Mouse (Mus musculus) liver, embryonic 14.5 days (tissue): ENCODE results near the gene Hcfc2. TPM values are rescaled to one million over a fixed set of nuclear protein-coding genes. Genes with fewer than 3 reads are reported as not detected.
A peak's percentile ranks its signal among the peaks of the same experiment; 100 is the strongest.

ENCODE experiments used
- ATAC-seq: fragments of 200-750 bp; cut with Nextera tagmentation; 2 replicates; pipeline ENCODE4 v1.8.0; 2017; ENCODE audit warnings: moderate number of reproducible peaks, mild to moderate bottlenecking, moderate library complexity; ENCODE audit not compliant: insufficient read depth
- DNase-seq, 3 experiments: peaks; one replicate each; pipeline ENCODE4 v3.0.0-alpha.2; 2012 to 2013; ENCODE audit warnings: low read depth in 3 of 3, low spot score in 3 of 3
- H3K27ac ChIP-seq: fragments of 300-500 bp; sonication (generic); 2 replicates; pipeline ENCODE4 v1.5.1; 2014; ENCODE audit warnings: moderate library complexity, mild to moderate bottlenecking, control low read depth, inconsistent platforms
- H3K27me3 ChIP-seq: fragments of 300-500 bp; sonication (generic); 2 replicates; pipeline ENCODE4 v1.6.1; 2014; ENCODE audit warnings: mild to moderate bottlenecking, low read length, moderate library complexity; ENCODE audit not compliant: control insufficient read depth, insufficient read depth
- H3K36me3 ChIP-seq: fragments of 300-500 bp; sonication (generic); replicated peaks from 2 replicates; pipeline ENCODE4 v1.6.1; 2014; ENCODE audit warnings: low read depth; ENCODE audit not compliant: control insufficient read depth, insufficient read depth
- H3K4me1 ChIP-seq, 2 experiments: fragments of 200-500 bp in 1 of 2; fragments of 300-500 bp in 1 of 2; sonication (generic) in 1 of 2; replicated peaks; 2 replicates each; pipeline ENCODE4 v1.6.1; 2012 to 2014; ENCODE audit warnings: antibody characterized with exemption in 1 of 2, inconsistent platforms in 1 of 2, low read length in 1 of 2; ENCODE audit not compliant: control insufficient read depth in 2 of 2, insufficient read depth in 2 of 2
- H3K4me2 ChIP-seq: fragments of 300-500 bp; sonication (generic); 2 replicates; pipeline ENCODE4 v1.6.1; 2014; ENCODE audit warnings: low read depth, mild to moderate bottlenecking, control low read depth, moderate library complexity
- H3K4me3 ChIP-seq, 2 experiments: fragments of 200-500 bp in 1 of 2; fragments of 300-500 bp in 1 of 2; sonication (generic) in 1 of 2; 2 replicates each; pipeline ENCODE4 v1.5.1; 2012 to 2014; ENCODE audit warnings: low read depth in 2 of 2, low read length in 2 of 2, mild to moderate bottlenecking in 2 of 2, control low read depth in 1 of 2, inconsistent platforms in 1 of 2, moderate library complexity in 1 of 2; ENCODE audit not compliant: insufficient read depth in 1 of 2
- H3K9ac ChIP-seq: fragments of 300-500 bp; sonication (generic); replicated peaks from 2 replicates; pipeline ENCODE4 v1.6.1; 2014; ENCODE audit warnings: mild to moderate bottlenecking, control low read depth, moderate library complexity
- H3K9me3 ChIP-seq: fragments of 300-500 bp; sonication (generic); 2 replicates; pipeline ENCODE4 v1.6.1; 2016; ENCODE audit warnings: low read length, mixed read lengths; ENCODE audit not compliant: control insufficient read depth
- CTCF ChIP-seq: IDR thresholded peaks from 2 replicates; pipeline ENCODE4 v1.5.1; 2016; ENCODE audit warnings: antibody characterized with exemption, low read depth, control low read depth
- EP300 ChIP-seq: IDR thresholded peaks from 2 replicates; pipeline ENCODE4 v1.6.1; 2016; ENCODE audit warnings: antibody characterized with exemption, low read depth
- WGBS: fragments of 180-500 bp; shearing (Covaris S2); extraction: QIAGEN DNeasy Blood & Tissue Kit; methylation state at CpG from one replicate; pipeline ENCODE4 v1.1.7; 2014; ENCODE audit not compliant: insufficient replicate concordance; 5-methylcytosine and 5-hydroxymethylcytosine counted together
- polyA plus RNA-seq, 2 experiments: library from polyadenylated mRNA; depleted of rRNA in 1 of 2; stranded (reverse) in 1 of 2; unstranded in 1 of 2; fragments of >200 nt; fragmentation: Nextera tagmentation in 1 of 2; extraction: Ambion mirVana in 1 of 2; gene quantifications; 2 replicates each; pipeline versions ENCODE4 v1.2.1 to v1.2.3; 2012 to 2014

Gene Hcfc2
- polyA plus RNA-seq, 2 experiments: 6.5 to 10.7 TPM

- 34% methylated on average over 6 of the region's 6 CpGs for WGBS
- ATAC-seq: no peak
- TF ChIP-seq EP300 (no peak), CTCF (no peak)
Observed at GRCm38 (mm10) chr10:82670205-82670604, 25.8 kb upstream of the Hcfc2 start.

GRCm38 (mm10) chr10:82676949-82677348, 19.0 kb upstream of the Hcfc2 start:
- H3K27me3 ChIP-seq: no peaks in the 10 kb centered on the region
- H3K9me3 ChIP-seq: no peaks in the 10 kb centered on the region
- no peak overlapping the region for H3K27ac ChIP-seq
- ATAC-seq (no peak), DNase-seq (no peak)
- no peaks in the 10 kb centered on the region for H3K36me3 ChIP-seq
- H3K4me3 ChIP-seq: no peak overlapping the region
- H3K4me2 ChIP-seq: no peak overlapping the region
- TF ChIP-seq EP300 (no peak), CTCF (no peak)
- H3K4me1 ChIP-seq: no peaks in the 10 kb centered on the region
- WGBS: 62% methylated on average over 6 of the region's 6 CpGs
- H3K9ac ChIP-seq: no peak overlapping the region

More at GRCm38 (mm10) chr10:82670205-82670604, 25.8 kb upstream of the Hcfc2 start:
- no peak overlapping the region for H3K4me2 ChIP-seq
- no peak overlapping the region for H3K4me3 ChIP-seq
- DNase-seq: no peak
- H3K27ac ChIP-seq: no peak overlapping the region
- no peaks in the 10 kb centered on the region for H3K27me3 ChIP-seq
- H3K36me3 ChIP-seq: no peaks in the 10 kb centered on the region
- peaks cover 0 to 4% of the 10 kb centered on the region in 2 experiments; a peak in 1 of 4 replicates for H3K4me1 ChIP-seq
- H3K9ac ChIP-seq: no peak overlapping the region
- H3K9me3 ChIP-seq: no peaks in the 10 kb centered on the region

- WGBS: 72% methylated on average over 5 of the region's 5 CpGs
Observed at GRCm38 (mm10) chr10:82680769-82681168, 15.2 kb upstream of the Hcfc2 start.

GRCm38 (mm10) chr10:82681639-82682038, 14.3 kb upstream of the Hcfc2 start:
- ATAC-seq: no peak
- Histone ChIP-seq H3K27ac (no peak overlapping the region), H3K4me2 (no peak overlapping the region), H3K9me3 (no peaks in the 10 kb centered on the region), H3K4me3 (no peak overlapping the region), H3K4me1 (peaks cover 2 to 6% of the 10 kb centered on the region in 2 experiments; a peak in 2 of 4 replicates), H3K9ac (no peak overlapping the region), H3K36me3 (no peaks in the 10 kb centered on the region), H3K27me3 (no peaks in the 10 kb centered on the region)
- DNase-seq: no peak
- 77% methylated on average over 7 of the region's 7 CpGs for WGBS
- TF ChIP-seq EP300 (no peak), CTCF (no peak)

More at GRCm38 (mm10) chr10:82680769-82681168, 15.2 kb upstream of the Hcfc2 start:
- TF ChIP-seq CTCF: no peak
- TF ChIP-seq EP300: no peak
- ATAC-seq (no peak), DNase-seq (no peak)
- peaks cover 2 to 6% of the 10 kb centered on the region in 2 experiments; a peak in 2 of 4 replicates for H3K4me1 ChIP-seq
- H3K9me3 ChIP-seq: no peaks in the 10 kb centered on the region
- no peaks in the 10 kb centered on the region for H3K27me3 ChIP-seq
- H3K9ac ChIP-seq: no peak overlapping the region
- no peaks in the 10 kb centered on the region for H3K36me3 ChIP-seq
- no peak overlapping the region for H3K27ac ChIP-seq
- no peak overlapping the region for H3K4me3 ChIP-seq
- H3K4me2 ChIP-seq: no peak overlapping the region

- Histone ChIP-seq H3K4me1 (peaks cover 2 to 6% of the 10 kb centered on the region in 2 experiments; a peak in 2 of 4 replicates), H3K9ac (no peak overlapping the region), H3K36me3 (no peaks in the 10 kb centered on the region), H3K4me2 (no peak overlapping the region), H3K27ac (no peak overlapping the region), H3K27me3 (peaks cover 1% of the 10 kb centered on the region), H3K9me3 (no peaks in the 10 kb centered on the region), H3K4me3 (no peak overlapping the region)
- no peak for DNase-seq
- peak; percentile 33; the same call in 1 of the 2 replicates for TF ChIP-seq EP300
- TF ChIP-seq CTCF: no peak
- 22% methylated on average over 2 of the region's 2 CpGs for WGBS
- ATAC-seq: peak; percentile 93
Observed at GRCm38 (mm10) chr10:82685440-82685839, 10.5 kb upstream of the Hcfc2 start.
